Mouse (Mus musculus): ENCODE measurements around the gene Mrpl43.

Mrpl43 gene

DNA sequence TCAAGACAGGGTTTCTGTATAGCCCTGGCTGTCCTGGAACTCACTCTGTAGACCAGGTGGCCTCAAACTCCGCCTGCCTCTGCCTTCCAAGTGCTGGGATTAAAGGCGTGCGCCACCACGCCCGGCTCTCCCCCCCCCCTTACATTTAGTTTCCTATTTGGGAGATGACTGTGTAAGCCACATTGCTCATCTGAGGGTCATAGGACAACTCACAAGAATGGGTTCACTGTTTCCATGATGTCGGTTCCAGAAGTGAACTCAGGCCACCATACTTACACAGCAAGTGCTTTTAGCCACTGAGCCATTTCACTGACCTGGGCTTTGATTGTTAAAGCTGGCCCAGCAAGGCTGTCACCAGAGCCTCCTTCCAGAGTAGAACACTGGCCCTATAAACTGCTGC lies 29.1 kb downstream of the Mrpl43 start:
- no peak for DNase-seq (ENCODE audit: low read depth, low spot score)

DNA sequence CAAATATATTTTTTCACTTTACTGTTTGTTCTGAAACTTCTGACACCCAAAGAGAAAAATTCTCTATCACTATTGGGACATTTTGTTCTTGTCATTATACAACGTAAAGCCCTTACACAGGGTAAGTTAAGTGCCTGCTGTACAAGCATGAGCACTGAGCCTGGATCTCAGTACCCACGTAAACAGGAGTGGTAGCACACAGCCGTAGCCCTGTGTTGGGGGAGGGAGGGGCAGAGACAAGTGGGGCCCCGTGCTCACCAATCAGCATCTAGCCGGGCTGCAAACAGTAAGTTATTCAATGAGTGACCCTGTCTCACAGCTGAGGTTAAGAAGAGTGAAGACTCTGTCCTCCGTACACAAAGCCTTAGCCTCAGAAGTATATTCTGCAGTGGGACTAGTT lies 29.6 kb downstream of the Mrpl43 start:
- no peak for DNase-seq (ENCODE audit: low read depth, low spot score)

DNA sequence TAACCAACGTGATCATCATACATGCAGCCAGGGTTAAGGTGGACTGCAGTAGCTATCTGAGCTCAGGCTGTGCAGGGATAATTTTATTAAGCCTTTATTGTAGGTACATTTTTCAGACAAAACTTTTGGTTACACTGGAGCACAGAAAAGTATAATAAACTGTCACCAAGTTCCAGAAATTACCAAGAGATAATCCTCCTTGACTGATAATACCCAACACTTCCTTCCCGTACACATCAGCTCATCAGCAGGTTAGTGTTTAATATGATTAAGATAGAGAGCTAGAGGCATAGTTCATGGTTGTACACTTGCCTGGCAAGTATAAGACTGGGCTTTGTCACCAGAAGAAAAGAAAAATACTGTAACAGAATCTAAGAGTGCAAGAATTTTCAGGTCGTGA lies 37.9 kb downstream of the Mrpl43 start:
- DNase-seq (ENCODE audit: low read depth, low spot score), result no peak

DNA sequence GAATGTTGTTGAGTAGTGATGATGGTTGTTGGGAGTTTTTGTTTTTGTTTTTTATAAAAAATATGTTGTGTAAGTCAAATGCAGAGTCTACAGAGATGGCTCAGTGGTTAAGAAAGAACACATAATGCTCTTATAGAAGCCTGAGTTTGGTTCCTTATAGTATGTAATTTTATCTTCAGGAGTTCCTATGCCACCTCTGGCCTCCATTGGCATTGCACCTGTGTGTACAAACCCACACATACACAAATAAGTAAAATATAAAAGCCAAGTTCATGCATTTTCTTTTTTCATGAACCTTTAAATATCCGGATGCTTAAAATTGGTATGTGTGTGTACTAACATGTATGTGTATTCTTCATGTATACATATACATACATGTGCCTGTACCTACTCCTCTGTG lies 40.3 kb downstream of the Mrpl43 start:
- no peak for DNase-seq (ENCODE audit: low read depth, low spot score)

DNA sequence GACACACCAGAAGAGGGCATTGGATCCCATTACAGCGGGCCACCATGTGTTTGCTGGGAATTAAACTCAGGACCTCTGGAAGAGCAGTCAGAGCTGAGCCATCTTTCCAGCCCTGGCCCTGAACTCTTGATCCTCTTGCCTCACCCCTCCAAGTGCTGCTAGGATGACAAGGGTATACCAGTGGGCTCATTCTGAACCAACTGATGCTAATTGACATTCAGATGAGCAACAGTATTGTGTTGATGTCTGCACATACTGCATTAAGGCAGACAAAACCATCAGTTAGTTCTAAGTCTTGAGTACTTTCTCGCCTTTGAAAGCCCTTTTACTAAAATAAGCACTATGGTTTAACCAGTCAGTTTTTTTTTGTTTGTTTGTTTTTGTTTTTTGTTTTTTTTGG lies 46.6 kb downstream of the Mrpl43 start:
- DNase-seq (ENCODE audit: low read depth, low spot score), result no peak
